Mouse (Mus musculus) hindbrain, embryonic 13.5 days (tissue): Measurements from ENCODE around the gene Rnase1. TPM values are rescaled to one million over a fixed set of nuclear protein-coding genes. Genes with fewer than 3 reads are reported as not detected.
"Not testable (repeated sequence)": the region's sequence is repeated elsewhere in the genome, so short reads cannot be mapped to it uniquely, and the experiment has no call there.

Source experiments
- ATAC-seq: fragments of 200-750 bp; cut with Nextera tagmentation; 2 replicates; pipeline ENCODE4 v1.8.0; 2017; ENCODE audit warnings: moderate TSS enrichment; ENCODE audit not compliant: low FRiP score
- H3K27ac ChIP-seq: fragments of 300-500 bp; sonication (generic); 2 replicates; pipeline ENCODE4 v1.5.1; 2015; ENCODE audit warnings: inconsistent platforms, mild to moderate bottlenecking, moderate library complexity
- H3K27me3 ChIP-seq: fragments of 300-500 bp; sonication (generic); 2 replicates; pipeline ENCODE4 v1.6.1; 2015; ENCODE audit warnings: mild to moderate bottlenecking, inconsistent platforms
- H3K36me3 ChIP-seq: fragments of 300-500 bp; sonication (generic); 2 replicates; pipeline ENCODE4 v1.6.1; 2015; ENCODE audit warnings: mild to moderate bottlenecking, inconsistent platforms
- H3K4me1 ChIP-seq: fragments of 300-500 bp; sonication (generic); replicated peaks from 2 replicates; pipeline ENCODE4 v1.6.1; 2015; ENCODE audit warnings: inconsistent platforms
- H3K4me2 ChIP-seq: fragments of 300-500 bp; sonication (generic); 2 replicates; pipeline ENCODE4 v1.6.1; 2015; ENCODE audit warnings: inconsistent platforms, mild to moderate bottlenecking, moderate library complexity
- H3K4me3 ChIP-seq: fragments of 300-500 bp; sonication (generic); 2 replicates; pipeline ENCODE4 v1.5.1; 2015; ENCODE audit warnings: mild to moderate bottlenecking, inconsistent platforms
- H3K9ac ChIP-seq: fragments of 300-500 bp; sonication (generic); 2 replicates; pipeline ENCODE4 v1.6.1; 2015; ENCODE audit warnings: mild to moderate bottlenecking, inconsistent platforms
- H3K9me3 ChIP-seq: fragments of 300-500 bp; sonication (generic); 2 replicates; pipeline ENCODE4 v1.6.1; 2016; ENCODE audit warnings: inconsistent platforms
- WGBS: fragments of 180-500 bp; shearing (Covaris S2); methylation state at CpG from one replicate; pipeline ENCODE4 v1.1.7; 2015; 5-methylcytosine and 5-hydroxymethylcytosine counted together
- polyA plus RNA-seq: library from polyadenylated mRNA; unstranded; fragments of >200 nt; fragmentation: Nextera tagmentation; extraction: Ambion mirVana; gene quantifications from 2 replicates; pipeline ENCODE4 v1.2.1, GENCODE M21; 2015

The Rnase1 gene
- 0.60 TPM in 1 of 2 replicates, not detected in the other for polyA plus RNA-seq

- no peak within 1 kb of the TSS for H3K9ac ChIP-seq
- H3K4me2 ChIP-seq, result no peak within 1 kb of the TSS
- no peaks in the 10 kb centered on the region; the same call in 1 of the 2 replicates for H3K4me1 ChIP-seq
- no peaks in the 10 kb centered on the region for H3K27me3 ChIP-seq
- ATAC-seq, result no peak
- WGBS, result 41% methylated on average over 2 of the region's 2 CpGs
- no peaks in the 10 kb centered on the region for H3K9me3 ChIP-seq
- H3K27ac ChIP-seq, result no peak within 1 kb of the TSS
- no peaks in the 10 kb centered on the region for H3K36me3 ChIP-seq
- no peak within 1 kb of the TSS for H3K4me3 ChIP-seq
Measured at GRCm38 (mm10) chr14:51146685-51147084, at the start of gene Rnase1. Gene Rnase1 (minus strand): TSS chr14:51146785.

DNA sequence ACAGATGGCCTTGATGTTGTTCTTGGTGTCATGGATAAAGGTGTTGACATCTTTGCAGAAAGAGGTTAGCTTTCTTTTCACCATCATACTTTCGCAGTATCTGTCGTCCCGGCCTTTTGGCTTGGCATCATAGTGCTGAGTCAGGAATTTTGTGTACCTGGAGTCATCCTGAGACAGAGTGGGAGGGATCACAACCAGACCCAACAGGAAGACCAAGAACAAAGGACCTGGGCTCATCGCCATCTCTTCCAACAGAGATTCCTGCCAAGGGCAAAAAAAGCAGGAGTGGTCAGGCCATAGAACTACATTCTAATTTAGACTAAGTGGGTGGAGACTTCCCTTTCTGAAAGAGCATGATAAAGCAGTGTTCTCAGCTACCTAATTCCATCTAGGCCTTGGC is 49.1 kb upstream of the Rnase1 start:
- no peak overlapping the region for H3K4me3 ChIP-seq
- no peak for ATAC-seq
- 92% methylated on average over 4 of the region's 4 CpGs for WGBS

GRCm38 (mm10) chr14:51181051-51181450 is 34.5 kb upstream of the Rnase1 start:
- not testable (repeated sequence) for H3K4me2 ChIP-seq, H3K4me1 ChIP-seq, ATAC-seq, H3K9me3 ChIP-seq, H3K27me3 ChIP-seq, H3K4me3 ChIP-seq, H3K27ac ChIP-seq, H3K9ac ChIP-seq, H3K36me3 ChIP-seq
- 80% methylated on average over 2 of the region's 2 CpGs for WGBS

More for the DNA sequence above, 49.1 kb upstream of the Rnase1 start:
- Histone ChIP-seq H3K27me3 (no peaks in the 10 kb centered on the region), H3K9me3 (no peaks in the 10 kb centered on the region), H3K4me1 (no peaks in the 10 kb centered on the region), H3K27ac (no peak overlapping the region), H3K9ac (no peak overlapping the region), H3K4me2 (no peak overlapping the region), H3K36me3 (no peaks in the 10 kb centered on the region)

GRCm38 (mm10) chr14:51173843-51174242 is 27.3 kb upstream of the Rnase1 start:
- H3K4me1 ChIP-seq, result no peaks in the 10 kb centered on the region
- no peaks in the 10 kb centered on the region for H3K36me3 ChIP-seq
- no peak for ATAC-seq
- H3K4me3 ChIP-seq, result no peak overlapping the region
- no peak overlapping the region for H3K27ac ChIP-seq
- WGBS, result 83% methylated on average over 4 of the region's 4 CpGs
- no peak overlapping the region for H3K4me2 ChIP-seq
- H3K9me3 ChIP-seq, result no peaks in the 10 kb centered on the region
- H3K9ac ChIP-seq, result no peak overlapping the region
- no peaks in the 10 kb centered on the region for H3K27me3 ChIP-seq

DNA sequence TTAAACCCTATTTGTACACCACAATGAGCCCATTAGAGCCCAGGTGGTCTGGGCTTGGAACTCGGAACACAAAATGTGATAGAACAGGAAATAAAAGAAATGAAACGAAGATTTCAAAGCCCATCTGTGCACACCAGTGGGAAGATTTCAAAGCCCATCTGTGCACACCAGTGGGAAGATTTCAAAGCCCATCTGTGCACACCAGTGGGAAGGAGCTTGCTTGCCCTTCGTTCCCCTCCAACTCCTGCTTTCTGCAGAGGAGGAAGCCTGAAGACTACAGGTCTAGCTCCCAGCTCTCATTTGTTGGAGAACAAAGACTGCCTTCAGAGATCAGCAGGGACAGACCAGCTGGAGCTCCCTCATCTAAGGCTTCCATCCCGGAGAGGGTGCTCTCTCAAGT is 26.4 kb upstream of the Rnase1 start:
- not testable (repeated sequence) for H3K9me3 ChIP-seq, H3K4me3 ChIP-seq, H3K4me1 ChIP-seq, H3K36me3 ChIP-seq, ATAC-seq, H3K27me3 ChIP-seq, H3K4me2 ChIP-seq, H3K9ac ChIP-seq, H3K27ac ChIP-seq
- WGBS, result 47% methylated on average over 4 of the region's 4 CpGs

DNA sequence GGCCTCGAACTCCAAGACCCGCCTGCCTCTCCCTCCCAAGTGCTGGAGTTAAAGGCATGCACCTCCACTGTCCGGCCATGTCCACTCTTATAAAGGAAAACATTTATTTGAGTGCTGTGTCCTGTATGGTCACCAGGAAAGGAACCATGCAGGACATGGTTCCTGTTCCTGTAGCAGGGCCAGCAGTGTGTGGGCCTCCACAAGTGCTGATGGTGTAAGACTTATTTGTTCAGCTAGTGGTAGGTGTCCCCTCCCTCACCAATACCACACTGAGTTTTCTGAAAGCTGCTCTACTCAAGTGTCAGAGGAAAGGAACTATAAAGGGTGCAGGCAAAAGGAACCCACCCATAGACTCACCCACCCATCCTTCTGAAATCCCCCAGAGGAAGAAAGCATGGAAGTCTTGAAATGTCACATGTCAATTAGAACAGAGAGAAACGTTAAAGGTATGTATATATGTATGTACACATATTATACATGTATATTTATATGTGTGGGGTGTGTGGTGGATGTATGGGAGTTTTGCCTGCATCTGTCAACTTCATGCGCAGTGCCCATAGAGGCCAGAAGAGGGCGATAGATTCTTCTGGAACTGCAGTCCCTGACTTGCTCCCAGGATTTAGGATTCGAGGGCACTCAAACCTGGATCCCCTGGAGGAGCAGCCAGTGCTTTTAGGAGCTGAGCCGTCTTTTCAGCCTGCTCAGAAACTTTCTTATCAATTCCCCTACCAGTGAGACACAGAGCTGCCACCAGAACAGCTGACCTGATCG is 25.7 kb upstream of the Rnase1 start:
- H3K9me3 ChIP-seq, ATAC-seq: not testable (repeated sequence)
- WGBS, result 37% methylated on average over 9 of the region's 9 CpGs

GRCm38 (mm10) chr14:51166068-51166467 is 19.5 kb upstream of the Rnase1 start:
- Histone ChIP-seq H3K4me1 (no peaks in the 10 kb centered on the region), H3K9ac (no peak overlapping the region), H3K4me3 (no peak overlapping the region), H3K27ac (no peak overlapping the region), H3K4me2 (no peak overlapping the region), H3K9me3 (0 out of 2 replicates have a peak, but pooled peaks cover 2% of the 10 kb centered on the region), H3K36me3 (no peaks in the 10 kb centered on the region), H3K27me3 (no peaks in the 10 kb centered on the region)
- ATAC-seq, result no peak

More for the DNA sequence above, 25.7 kb upstream of the Rnase1 start:
- not testable (repeated sequence) for H3K4me2 ChIP-seq, H3K27ac ChIP-seq, H3K4me1 ChIP-seq, H3K4me3 ChIP-seq, H3K9ac ChIP-seq, H3K27me3 ChIP-seq, H3K36me3 ChIP-seq

GRCm38 (mm10) chr14:51165435-51165834 is 18.9 kb upstream of the Rnase1 start:
- no peak overlapping the region for H3K4me2 ChIP-seq
- no peak for ATAC-seq
- 96% methylated on average over 1 of the region's 1 CpGs for WGBS

GRCm38 (mm10) chr14:51163323-51163722 is 16.7 kb upstream of the Rnase1 start:
- H3K9me3 ChIP-seq, ATAC-seq, H3K9ac ChIP-seq, H3K27ac ChIP-seq, H3K4me3 ChIP-seq, H3K4me2 ChIP-seq, H3K36me3 ChIP-seq, H3K27me3 ChIP-seq, H3K4me1 ChIP-seq: not testable (repeated sequence)
- 92% methylated on average over 6 of the region's 6 CpGs for WGBS

More at GRCm38 (mm10) chr14:51165435-51165834, 18.9 kb upstream of the Rnase1 start:
- Histone ChIP-seq H3K27me3 (no peaks in the 10 kb centered on the region), H3K9ac (no peak overlapping the region), H3K4me1 (no peaks in the 10 kb centered on the region), H3K4me3 (no peak overlapping the region), H3K27ac (no peak overlapping the region), H3K36me3 (no peaks in the 10 kb centered on the region), H3K9me3 (0 out of 2 replicates have a peak, but pooled peaks cover 2% of the 10 kb centered on the region)

GRCm38 (mm10) chr14:51161976-51162375 is 15.4 kb upstream of the Rnase1 start, which contains the start of gene Rnase2b:
Gene Rnase2b (plus strand): TSS chr14:51162260.
- H3K4me3 ChIP-seq, H3K27me3 ChIP-seq, H3K27ac ChIP-seq, H3K36me3 ChIP-seq, H3K4me1 ChIP-seq, H3K9ac ChIP-seq, ATAC-seq, H3K4me2 ChIP-seq, H3K9me3 ChIP-seq: not testable (repeated sequence)
- 100% methylated on average over 3 of the region's 3 CpGs for WGBS

- no peaks in the 10 kb centered on the region for H3K4me1 ChIP-seq
- no peaks in the 10 kb centered on the region for H3K36me3 ChIP-seq
- ATAC-seq, result no peak
- H3K4me2 ChIP-seq, result no peak overlapping the region
- no peaks in the 10 kb centered on the region for H3K27me3 ChIP-seq
- no peaks in the 10 kb centered on the region for H3K9me3 ChIP-seq
- WGBS, result 100% methylated on average over 1 of the region's 1 CpGs
- H3K4me3 ChIP-seq, result no peak overlapping the region
- H3K27ac ChIP-seq, result no peak overlapping the region
- no peak overlapping the region for H3K9ac ChIP-seq
Measured at GRCm38 (mm10) chr14:51157072-51157471, 10.5 kb upstream of the Rnase1 start.

DNA sequence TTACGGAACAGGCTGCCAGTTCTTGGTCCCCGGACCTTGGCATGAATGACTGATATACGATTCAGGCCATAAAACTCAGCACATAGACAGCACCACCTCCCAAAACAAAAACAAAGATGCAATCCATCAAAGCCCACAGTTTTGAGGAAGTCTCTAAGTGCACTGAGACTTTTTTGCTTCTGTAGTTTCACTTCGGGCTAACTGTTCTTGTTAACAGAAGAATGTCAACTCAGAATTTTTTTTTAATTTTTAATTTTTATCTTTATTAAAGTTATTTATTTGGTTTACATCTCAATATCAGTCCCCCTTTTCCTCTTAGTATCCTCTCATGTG is 10.1 kb upstream of the Rnase1 start:
- no peak overlapping the region for H3K4me3 ChIP-seq
- H3K27ac ChIP-seq, result no peak overlapping the region
- H3K4me1 ChIP-seq, result no peaks in the 10 kb centered on the region
- WGBS, result 65% methylated on average over 4 of the region's 4 CpGs
- no peak for ATAC-seq
- no peaks in the 10 kb centered on the region for H3K9me3 ChIP-seq
- no peaks in the 10 kb centered on the region for H3K27me3 ChIP-seq
- no peaks in the 10 kb centered on the region for H3K36me3 ChIP-seq
- no peak overlapping the region for H3K9ac ChIP-seq
- no peak overlapping the region for H3K4me2 ChIP-seq

- H3K4me3 ChIP-seq, result no peak overlapping the region
- H3K36me3 ChIP-seq, result no peaks in the 10 kb centered on the region
- H3K27ac ChIP-seq, result no peak overlapping the region
- H3K9me3 ChIP-seq, result no peaks in the 10 kb centered on the region
- H3K4me2 ChIP-seq, result no peak overlapping the region
- ATAC-seq, result no peak
- no peak overlapping the region for H3K9ac ChIP-seq
- 88% methylated on average over 5 of the region's 5 CpGs for WGBS
- no peaks in the 10 kb centered on the region for H3K4me1 ChIP-seq
- H3K27me3 ChIP-seq, result no peaks in the 10 kb centered on the region
Measured at GRCm38 (mm10) chr14:51156056-51156735, 9.6 kb upstream of the Rnase1 start.
